Mouse (Mus musculus) heart, embryonic 13.5 days (tissue): ENCODE measurements around the gene Ccr2. TPM values are rescaled to one million over a fixed set of nuclear protein-coding genes. Genes with fewer than 3 reads are reported as not detected.

ENCODE experiments used
- polyA plus RNA-seq: library from polyadenylated mRNA; unstranded; fragments of >200 nt; fragmentation: Nextera tagmentation; extraction: Ambion mirVana; gene quantifications from 2 replicates; pipeline ENCODE4 v1.2.1, GENCODE M21; 2015

The Ccr2 gene
- polyA plus RNA-seq, 1 experiment from 2014 or later = 0.83 TPM

Other genes with a start within 250 kb of the Ccr2 start
- gene Xcr1, start 239.9 kb upstream of the Ccr2 start, polyA plus RNA-seq = not detected in 2 replicates
- gene Ccr1, start 133.3 kb upstream of the Ccr2 start, polyA plus RNA-seq = 1.2 and 1.4 TPM in 2 replicates
- gene Ccr1l1, start 123.5 kb upstream of the Ccr2 start, polyA plus RNA-seq = not detected in 2 replicates
- 0.04 and 0.09 TPM in 2 replicates for gene Ccr3, start 80.0 kb upstream of the Ccr2 start, polyA plus RNA-seq
- 0.27 and 0.31 TPM in 2 replicates for gene Ccr5, start 19.6 kb downstream of the Ccr2 start, polyA plus RNA-seq
- 6.0 and 7.8 TPM in 2 replicates for gene 2010315B03Rik, start 210.7 kb downstream of the Ccr2 start, polyA plus RNA-seq